Comparison of ENCODE assay signal across 10 mouse cellular contexts in the genomic region with DNA sequence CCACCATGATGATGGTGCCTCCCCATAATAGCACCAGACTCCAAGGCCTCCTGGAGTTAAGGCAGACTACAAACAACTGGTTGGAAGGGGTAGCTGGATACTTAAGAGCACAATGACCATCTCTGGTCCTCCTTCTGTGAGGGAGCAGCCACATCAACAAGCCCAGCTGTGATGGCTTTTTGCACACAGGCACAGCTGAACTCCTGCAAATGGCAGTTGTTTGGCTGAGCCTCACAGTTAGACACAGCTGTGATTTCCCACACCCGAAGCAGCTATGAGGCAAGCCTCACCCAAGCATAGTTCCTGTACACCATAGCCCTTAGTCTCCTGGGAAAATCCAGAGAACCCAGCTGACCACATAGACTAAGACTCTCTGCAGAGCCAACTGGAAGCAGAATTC.
DNase-seq lines count a peak whose midpoint lies in the region; ATAC-seq lines count a peak whose summit lies in the region.
"Had no signal": no experiment of that assay in that cellular context is flagged by ENCODE, and none has a peak within 500 bp of the region (broad histone marks: within the 10 kb centered on the region; RNA-seq: fewer than 3 reads in every experiment).

No protein-coding gene starts in this region.

- no peaks in the 10 kb centered on the region for H3K9me3 ChIP-seq in kidney, embryonic 16.5 days (ENCODE audit: low read length)
- H3K9me3 ChIP-seq: G1E; liver, embryonic 13.5 days had no signal

- 27% methylated on average over 1 of the region's 1 CpGs for WGBS in kidney, embryonic 16.5 days

- H3K36me3 ChIP-seq in kidney, embryonic 16.5 days (ENCODE audit: insufficient read depth, low read length), result no peaks in the 10 kb centered on the region
- H3K36me3 ChIP-seq: G1E; liver, embryonic 13.5 days had no signal

- peaks cover 19% of the 10 kb centered on the region for H3K4me1 ChIP-seq in kidney, embryonic 16.5 days (ENCODE audit: insufficient read depth, low read length)
- H3K4me1 ChIP-seq: liver, embryonic 13.5 days had no signal

- H3K27me3 ChIP-seq in kidney, embryonic 16.5 days (ENCODE audit: insufficient read depth, low read length), result no peaks in the 10 kb centered on the region
- H3K27me3 ChIP-seq: liver, embryonic 13.5 days had no signal

- H3K4me2 ChIP-seq in kidney, embryonic 16.5 days (replicated peaks; ENCODE audit: low read depth, low read length), result no peak overlapping the region
- H3K4me2 ChIP-seq: liver, embryonic 13.5 days had no signal

- peak; percentile 72; the same call in 1 of the 2 replicates for ATAC-seq in kidney, embryonic 16.5 days (ENCODE audit: low FRiP score, low TSS enrichment)

- no peak overlapping the region for H3K4me3 ChIP-seq in kidney, embryonic 16.5 days (ENCODE audit: low read length)
- H3K4me3 ChIP-seq: liver, embryonic 13.5 days had no signal

- no peak overlapping the region for H3K9ac ChIP-seq in kidney, embryonic 16.5 days (replicated peaks; ENCODE audit: low read length)
- H3K9ac ChIP-seq: liver, embryonic 13.5 days had no signal

- peak overlapping the region; percentile 21 for H3K27ac ChIP-seq in kidney, embryonic 16.5 days (ENCODE audit: low read length)
- H3K27ac ChIP-seq: liver, embryonic 13.5 days had no signal

- intact Hi-C loops in left cerebral cortex, postnatal 36 days (cut with DNase I), result no loop called here

- peak; percentile 56 for DNase-seq in gastrocnemius, adult 18-20 months (ENCODE audit: low spot score)
- DNase-seq in heart, adult 9 months (ENCODE audit: low spot score in 2 of 2), result peak; percentile 79 to 88
- DNase-seq in lung, postnatal 25 days (ENCODE audit: low spot score), result peak; percentile 45
- DNase-seq in ovary, postnatal 36 days (ENCODE audit: low spot score), result no peak
- DNase-seq in MN1 (ENCODE audit: low spot score), result no peak
- no peak for DNase-seq in left cerebral cortex, postnatal 36 days (ENCODE audit: low spot score in 2 of 2)
- DNase-seq in right cerebral cortex, postnatal 10 days (ENCODE audit: low spot score in 2 of 2), result no peak
- DNase-seq: liver, embryonic 13.5 days had no signal

Comparison
In these comparisons a context has a peak if more than half of its experiments do, and no peak if none do; other contexts are left out.
1. DNase-seq: peak in gastrocnemius, adult 18-20 months (single experiment), heart, adult 9 months (2 of 2) and lung, postnatal 25 days (single experiment); none in ovary, postnatal 36 days (single experiment), MN1 (single experiment), left cerebral cortex, postnatal 36 days (0 of 2) and right cerebral cortex, postnatal 10 days (0 of 2).